Mouse (Mus musculus) forebrain, embryonic 14.5 days (tissue): ENCODE data around the gene Rbm5. TPM values are rescaled to one million over a fixed set of nuclear protein-coding genes. Genes with fewer than 3 reads are reported as not detected.
A peak's percentile ranks its signal among the peaks of the same experiment; 100 is the strongest.

ENCODE experiments used
- ATAC-seq: fragments of 200-750 bp; cut with Nextera tagmentation; 2 replicates; pipeline ENCODE4 v1.8.0; 2017; ENCODE audit warnings: mild to moderate bottlenecking, moderate library complexity
- DNase-seq: peaks from one replicate; pipeline ENCODE4 v3.0.0-alpha.2; 2015; ENCODE audit warnings: low spot score
- H3K27ac ChIP-seq: fragments of 300-500 bp; sonication (generic); 2 replicates; pipeline ENCODE4 v1.5.1; 2014; ENCODE audit warnings: low read depth, mild to moderate bottlenecking, control low read depth, low read length, moderate library complexity
- H3K27me3 ChIP-seq: fragments of 300-500 bp; sonication (generic); replicated peaks from 2 replicates; pipeline ENCODE4 v1.6.1; 2014; ENCODE audit warnings: low read length, control low read depth, mixed read lengths; ENCODE audit not compliant: control insufficient read depth, insufficient read depth
- H3K36me3 ChIP-seq: fragments of 300-500 bp; sonication (generic); 2 replicates; pipeline ENCODE4 v1.6.1; 2014; ENCODE audit warnings: low read length, control low read depth; ENCODE audit not compliant: control insufficient read depth, insufficient read depth
- H3K4me1 ChIP-seq: fragments of 300-500 bp; sonication (generic); 2 replicates; pipeline ENCODE4 v1.6.1; 2014; ENCODE audit warnings: antibody characterized with exemption, low read length, control low read depth; ENCODE audit not compliant: control insufficient read depth, insufficient read depth
- H3K4me2 ChIP-seq: fragments of 300-500 bp; sonication (generic); 2 replicates; pipeline ENCODE4 v1.6.1; 2014; ENCODE audit warnings: mild to moderate bottlenecking, control low read depth, low read length
- H3K4me3 ChIP-seq: fragments of 300-500 bp; sonication (generic); 2 replicates; pipeline ENCODE4 v1.5.1; 2014; ENCODE audit warnings: low read depth, low read length, control low read depth
- H3K9ac ChIP-seq: fragments of 300-500 bp; sonication (generic); 2 replicates; pipeline ENCODE4 v1.6.1; 2014; ENCODE audit warnings: mild to moderate bottlenecking, low read length, control low read depth, moderate library complexity
- H3K9me3 ChIP-seq: fragments of 300-500 bp; sonication (generic); replicated peaks from 2 replicates; pipeline ENCODE4 v1.6.1; 2016; ENCODE audit warnings: low read length, control low read depth, mixed read lengths; ENCODE audit not compliant: control insufficient read depth
- WGBS: fragments of 180-500 bp; shearing (Covaris S2); extraction: QIAGEN DNeasy Blood & Tissue Kit; methylation state at CpG from one replicate; pipeline ENCODE4 v1.1.7; 2014; 5-methylcytosine and 5-hydroxymethylcytosine counted together
- polyA plus RNA-seq: library from polyadenylated mRNA; unstranded; fragments of >200 nt; fragmentation: Nextera tagmentation; extraction: Ambion mirVana; gene quantifications from 2 replicates; pipeline ENCODE4 v1.2.1, GENCODE M21; 2014

Rbm5 gene
- 188 and 210 TPM in 2 replicates for polyA plus RNA-seq

GRCm38 (mm10) chr9:107770374-107771290 lies at the start of gene Rbm5:
TSS of gene Rbm5 (minus strand) at chr9:107770996.
- no peaks in the 10 kb centered on the region for H3K9me3 ChIP-seq
- H3K4me3 ChIP-seq: peak within 1 kb of the TSS; percentile 99
- WGBS: under 1% methylated on average over 60 of the region's 60 CpGs
- peaks cover 65% of the 10 kb centered on the region for H3K36me3 ChIP-seq
- peaks cover 11% of the 10 kb centered on the region for H3K4me1 ChIP-seq
- H3K9ac ChIP-seq: peak within 1 kb of the TSS; percentile 98
- no peaks in the 10 kb centered on the region for H3K27me3 ChIP-seq
- DNase-seq: peak; percentile 98
- peak within 1 kb of the TSS; percentile 90 for H3K27ac ChIP-seq
- H3K4me2 ChIP-seq: peak within 1 kb of the TSS; percentile 72
- ATAC-seq: peak; percentile 100

- no peak for DNase-seq
- Histone ChIP-seq H3K27ac (no peak overlapping the region), H3K27me3 (no peaks in the 10 kb centered on the region), H3K4me3 (no peak overlapping the region), H3K9me3 (no peaks in the 10 kb centered on the region), H3K4me1 (no peaks in the 10 kb centered on the region), H3K4me2 (no peak overlapping the region), H3K36me3 (peaks cover 45% of the 10 kb centered on the region), H3K9ac (no peak overlapping the region)
- 100% methylated on average over 1 of the region's 1 CpGs for WGBS
- ATAC-seq: no peak
Observed at GRCm38 (mm10) chr9:107812132-107812531, 41.3 kb upstream of the Rbm5 start.

- Histone ChIP-seq H3K4me2 (no peak overlapping the region), H3K9me3 (no peaks in the 10 kb centered on the region), H3K36me3 (peaks cover 38% of the 10 kb centered on the region), H3K27me3 (no peaks in the 10 kb centered on the region), H3K27ac (no peak overlapping the region), H3K9ac (no peak overlapping the region), H3K4me1 (no peaks in the 10 kb centered on the region), H3K4me3 (no peak overlapping the region)
- DNase-seq (no peak), ATAC-seq (no peak)
- 97% methylated on average over 2 of the region's 2 CpGs for WGBS
Observed at GRCm38 (mm10) chr9:107810985-107811384, 40.2 kb upstream of the Rbm5 start.

- ATAC-seq: no peak
Observed at GRCm38 (mm10) chr9:107791714-107792113, 20.9 kb upstream of the Rbm5 start.

GRCm38 (mm10) chr9:107782536-107783203 lies 11.9 kb upstream of the Rbm5 start:
- Histone ChIP-seq H3K36me3 (peaks cover 86% of the 10 kb centered on the region), H3K27me3 (no peaks in the 10 kb centered on the region), H3K4me2 (no peak overlapping the region), H3K9ac (no peak overlapping the region), H3K9me3 (no peaks in the 10 kb centered on the region), H3K27ac (no peak overlapping the region), H3K4me3 (no peak overlapping the region), H3K4me1 (no peaks in the 10 kb centered on the region)
- DNase-seq: no peak
- WGBS: 95% methylated on average over 11 of the region's 11 CpGs
- no peak for ATAC-seq

More at GRCm38 (mm10) chr9:107791714-107792113, 20.9 kb upstream of the Rbm5 start:
- DNase-seq: no peak
- no peak overlapping the region for H3K9ac ChIP-seq
- no peak overlapping the region for H3K27ac ChIP-seq
- H3K4me2 ChIP-seq: no peak overlapping the region
- H3K4me1 ChIP-seq: no peaks in the 10 kb centered on the region
- no peaks in the 10 kb centered on the region for H3K9me3 ChIP-seq
- WGBS: 94% methylated on average over 6 of the region's 6 CpGs
- H3K4me3 ChIP-seq: no peak overlapping the region
- H3K36me3 ChIP-seq: peaks cover 72% of the 10 kb centered on the region
- no peaks in the 10 kb centered on the region for H3K27me3 ChIP-seq

- Histone ChIP-seq H3K36me3 (peaks cover 77% of the 10 kb centered on the region), H3K27me3 (no peaks in the 10 kb centered on the region), H3K4me2 (no peak overlapping the region), H3K4me1 (no peaks in the 10 kb centered on the region), H3K9ac (no peak overlapping the region), H3K4me3 (no peak overlapping the region), H3K27ac (no peak overlapping the region), H3K9me3 (no peaks in the 10 kb centered on the region)
- no peak for DNase-seq
- ATAC-seq: no peak
Observed at GRCm38 (mm10) chr9:107776809-107777208, 6.0 kb upstream of the Rbm5 start.

GRCm38 (mm10) chr9:107774411-107774810 lies 3.6 kb upstream of the Rbm5 start:
- WGBS: 99% methylated on average over 3 of the region's 3 CpGs
- peaks cover 56% of the 10 kb centered on the region for H3K36me3 ChIP-seq
- no peak for ATAC-seq

GRCm38 (mm10) chr9:107771782-107772181 lies 986 bp upstream of the Rbm5 start:
- Histone ChIP-seq H3K4me2 (no peak overlapping the region), H3K27me3 (no peaks in the 10 kb centered on the region), H3K4me3 (no peak overlapping the region), H3K9ac (no peak overlapping the region), H3K4me1 (peaks cover 11% of the 10 kb centered on the region), H3K9me3 (no peaks in the 10 kb centered on the region), H3K27ac (no peak overlapping the region), H3K36me3 (peaks cover 65% of the 10 kb centered on the region)
- WGBS: 77% methylated on average over 2 of the region's 2 CpGs
- no peak for ATAC-seq
- no peak for DNase-seq

More at GRCm38 (mm10) chr9:107774411-107774810, 3.6 kb upstream of the Rbm5 start:
- H3K4me2 ChIP-seq: no peak overlapping the region
- H3K9ac ChIP-seq: no peak overlapping the region
- H3K9me3 ChIP-seq: no peaks in the 10 kb centered on the region
- peaks cover 2% of the 10 kb centered on the region; the same call in 1 of the 2 replicates for H3K4me1 ChIP-seq
- H3K27me3 ChIP-seq: no peaks in the 10 kb centered on the region
- H3K4me3 ChIP-seq: no peak overlapping the region
- H3K27ac ChIP-seq: no peak overlapping the region
- DNase-seq: no peak

GRCm38 (mm10) chr9:107770037-107770373 lies 791 bp downstream of the Rbm5 start:
- Histone ChIP-seq H3K27ac (peak overlapping the region; percentile 90), H3K36me3 (peaks cover 65% of the 10 kb centered on the region), H3K4me2 (peak overlapping the region; percentile 72), H3K4me1 (peaks cover 11% of the 10 kb centered on the region), H3K4me3 (peak overlapping the region; percentile 99), H3K9ac (peak overlapping the region; percentile 98), H3K27me3 (no peaks in the 10 kb centered on the region), H3K9me3 (no peaks in the 10 kb centered on the region)
- no peak for DNase-seq
- 2% methylated on average over 9 of the region's 9 CpGs for WGBS
- ATAC-seq: no peak
